Mouse (Mus musculus): ENCODE measurements at regions not wholly inside any gene's neighbourhood (a gene's known extent, or its start where the extent isn't known, plus 50 kb on each side); places are given as distances from the start of the nearest gene placed in this dataset.

DNA sequence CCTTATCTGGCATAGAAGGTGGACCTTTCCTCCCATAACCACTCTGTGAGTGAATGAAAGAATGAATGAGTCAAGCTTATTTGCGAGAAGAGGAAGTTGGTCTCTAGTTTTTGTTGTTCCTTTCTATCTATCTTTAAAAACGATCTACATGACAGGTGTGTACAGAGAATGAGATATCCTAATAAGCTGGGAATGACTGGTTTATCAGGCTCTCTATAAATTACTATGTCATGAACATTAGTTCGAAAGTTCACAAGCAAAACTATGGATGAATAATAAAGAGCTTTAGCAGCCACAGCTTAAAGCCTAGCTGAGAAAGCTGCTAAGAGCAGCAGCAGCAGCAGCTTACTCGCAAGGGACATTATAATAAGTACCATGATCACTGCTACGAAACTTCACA, 165.8 kb upstream of the Rnf32 start:
- no peaks in the 10 kb centered on the region for H3K27me3 ChIP-seq (ENCODE audit: insufficient read depth, poor library complexity, severe bottlenecking)
- WGBS = 87% methylated on average over 5 of the region's 5 CpGs
- H3K4me1 ChIP-seq (replicated peaks) = no peaks in the 10 kb centered on the region; the same call in 1 of the 2 replicates
- DNase-seq (ENCODE audit: low spot score) = no peak
- no peaks in the 10 kb centered on the region for H3K9me3 ChIP-seq
- H3K4me3 ChIP-seq = no peak overlapping the region
- no peaks in the 10 kb centered on the region for H3K36me3 ChIP-seq
- H3K27ac ChIP-seq = no peak overlapping the region

DNA sequence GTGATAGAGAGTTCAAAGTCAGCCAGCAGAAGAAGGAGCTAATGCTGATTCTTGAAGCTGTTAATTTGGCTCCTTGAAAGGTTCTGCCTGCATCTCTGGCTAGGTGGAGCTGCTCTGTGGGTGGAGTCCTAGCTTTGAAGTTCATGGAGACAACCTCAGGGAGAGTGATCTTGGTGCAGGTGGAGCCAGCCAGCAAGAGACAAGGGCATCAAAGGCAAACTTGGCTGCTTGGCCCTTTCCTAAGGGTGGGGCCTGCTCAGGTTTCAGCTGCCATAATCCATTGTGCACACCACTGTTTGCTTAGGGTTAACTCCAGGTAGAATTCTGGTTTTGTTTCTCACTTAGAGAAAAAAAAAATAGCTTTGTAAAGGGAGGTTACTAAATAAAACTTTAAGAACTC, 170.7 kb upstream of the Rnf32 start:
- H3K36me3 ChIP-seq = no peaks in the 10 kb centered on the region

DNA sequence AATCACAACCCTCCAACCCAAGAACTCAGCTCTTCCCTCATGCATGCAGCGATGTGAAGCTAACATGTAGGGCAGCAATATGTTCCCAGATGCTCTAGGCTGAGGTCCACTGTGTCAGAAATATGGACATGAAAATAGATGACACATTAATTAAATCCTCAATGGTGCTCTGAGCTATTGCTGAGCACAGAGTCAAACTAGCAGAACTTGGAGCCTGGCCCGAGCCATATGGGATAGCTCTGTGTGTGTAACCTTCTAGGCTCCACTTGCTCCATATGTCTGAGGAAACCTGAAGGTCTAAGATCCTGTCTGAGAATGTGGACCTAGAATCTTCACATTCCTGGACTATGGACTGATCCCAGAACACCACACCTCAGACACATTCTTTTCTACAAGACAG, 203.0 kb upstream of the Rnf32 start:
- Histone ChIP-seq H3K36me3 (no peaks in the 10 kb centered on the region), H3K9me3 (no peaks in the 10 kb centered on the region), H3K4me3 (no peak overlapping the region), H3K4me1 (replicated peaks) (no peaks in the 10 kb centered on the region), H3K27me3 (ENCODE audit: insufficient read depth, poor library complexity, severe bottlenecking) (no peaks in the 10 kb centered on the region), H3K27ac (no peak overlapping the region)
- DNase-seq (ENCODE audit: low spot score) = no peak
- 88% methylated on average over 2 of the region's 2 CpGs for WGBS

More for the DNA sequence above, 170.7 kb upstream of the Rnf32 start:
- Histone ChIP-seq H3K9me3 (no peaks in the 10 kb centered on the region), H3K4me1 (replicated peaks) (no peaks in the 10 kb centered on the region), H3K27ac (no peak overlapping the region), H3K27me3 (ENCODE audit: insufficient read depth, poor library complexity, severe bottlenecking) (no peaks in the 10 kb centered on the region), H3K4me3 (no peak overlapping the region)
- DNase-seq (ENCODE audit: low spot score) = no peak

DNA sequence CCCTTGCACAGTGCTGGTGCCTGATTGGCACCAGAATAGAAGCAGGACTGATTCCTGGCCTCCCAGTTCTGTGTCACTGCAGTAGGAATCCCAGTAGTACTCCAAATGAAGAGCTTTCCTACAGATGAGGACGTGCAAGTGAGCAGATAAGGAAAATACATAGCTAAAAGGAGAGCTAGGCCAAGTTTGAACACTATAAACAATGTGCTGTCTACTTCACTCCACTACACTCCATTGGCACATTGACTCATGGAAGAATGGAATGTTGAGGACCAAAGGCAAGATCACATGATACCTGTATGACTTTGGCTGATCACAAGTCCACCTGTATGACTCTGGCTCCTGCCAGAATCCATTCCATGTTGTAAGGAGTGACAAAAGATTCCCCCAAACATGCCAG, 215.9 kb upstream of the Rnf32 start:
- H3K4me1 ChIP-seq (replicated peaks) = no peaks in the 10 kb centered on the region
- H3K36me3 ChIP-seq = no peaks in the 10 kb centered on the region
- WGBS = 56% methylated on average over 1 of the region's 1 CpGs
- no peak overlapping the region for H3K27ac ChIP-seq
- no peak for DNase-seq (ENCODE audit: low spot score)
- H3K9me3 ChIP-seq = no peaks in the 10 kb centered on the region
- no peaks in the 10 kb centered on the region for H3K27me3 ChIP-seq (ENCODE audit: insufficient read depth, poor library complexity, severe bottlenecking)
- no peak overlapping the region for H3K4me3 ChIP-seq

DNA sequence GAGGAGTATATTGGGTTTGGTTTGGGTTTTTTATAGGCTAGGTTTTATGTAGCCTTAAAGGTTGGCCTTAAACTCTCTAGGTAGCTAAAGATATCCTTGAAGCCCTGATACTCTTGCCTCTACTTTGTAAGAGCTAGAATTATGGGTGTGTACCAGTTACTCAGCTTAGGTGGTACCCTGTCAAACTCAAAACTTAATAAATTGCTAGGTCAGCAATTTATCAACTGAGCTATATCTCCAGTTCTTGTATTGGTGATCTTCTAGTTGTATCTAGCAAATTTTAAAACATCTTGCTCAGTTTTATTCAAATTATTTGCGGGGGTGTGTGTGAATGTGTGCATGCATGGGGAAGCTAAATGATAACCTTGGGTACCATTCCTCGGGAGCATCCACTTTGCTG, 225.4 kb upstream of the Rnf32 start:
- no peaks in the 10 kb centered on the region; the same call in 1 of the 2 replicates for H3K4me1 ChIP-seq (replicated peaks)
- H3K27me3 ChIP-seq (ENCODE audit: insufficient read depth, poor library complexity, severe bottlenecking) = no peaks in the 10 kb centered on the region
- no peak for DNase-seq (ENCODE audit: low spot score)
- no peak overlapping the region for H3K27ac ChIP-seq
- H3K4me3 ChIP-seq = no peak overlapping the region
- H3K36me3 ChIP-seq = no peaks in the 10 kb centered on the region
- H3K9me3 ChIP-seq = no peaks in the 10 kb centered on the region
- WGBS = 84% methylated on average over 2 of the region's 2 CpGs

DNA sequence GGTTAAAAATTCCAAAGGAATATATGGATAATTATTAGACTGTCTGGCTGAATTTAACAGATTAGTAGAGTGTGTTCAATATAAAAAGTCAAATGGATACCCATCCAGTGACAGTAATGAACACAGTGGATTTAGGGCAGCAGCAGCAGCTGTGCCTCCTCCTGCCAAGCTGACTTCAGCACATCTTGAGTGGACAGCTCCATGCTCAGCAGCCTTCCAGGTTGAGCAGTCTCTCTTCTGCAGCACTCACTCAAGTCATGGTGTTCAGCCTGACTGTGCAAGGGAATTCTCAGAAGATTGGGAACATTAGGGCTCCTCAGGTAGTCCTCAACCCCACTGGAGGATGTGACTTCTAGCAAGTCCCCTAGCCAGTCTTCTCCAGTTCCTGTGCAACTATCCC, 240.8 kb upstream of the Rnf32 start:
- peak; percentile 29 for DNase-seq (ENCODE audit: low spot score)

GRCm38 (mm10) chr5:28947465-28947864, 248.3 kb upstream of the Rnf32 start:
- H3K27me3 ChIP-seq (ENCODE audit: insufficient read depth, poor library complexity, severe bottlenecking) = no peaks in the 10 kb centered on the region
- no peaks in the 10 kb centered on the region for H3K36me3 ChIP-seq
- WGBS = 56% methylated on average over 4 of the region's 4 CpGs
- no peak overlapping the region for H3K4me3 ChIP-seq
- H3K27ac ChIP-seq = no peak overlapping the region
- no peaks in the 10 kb centered on the region for H3K9me3 ChIP-seq
- H3K4me1 ChIP-seq (replicated peaks) = no peaks in the 10 kb centered on the region
- DNase-seq (ENCODE audit: low spot score) = no peak

More for the DNA sequence above, 240.8 kb upstream of the Rnf32 start:
- no peaks in the 10 kb centered on the region for H3K36me3 ChIP-seq
- H3K27ac ChIP-seq = no peak overlapping the region
- no peaks in the 10 kb centered on the region for H3K4me1 ChIP-seq (replicated peaks)
- H3K9me3 ChIP-seq = no peaks in the 10 kb centered on the region
- no peak overlapping the region for H3K4me3 ChIP-seq
- no peaks in the 10 kb centered on the region for H3K27me3 ChIP-seq (ENCODE audit: insufficient read depth, poor library complexity, severe bottlenecking)

GRCm38 (mm10) chr5:28943571-28944316, 252.0 kb upstream of the Rnf32 start:
- no peaks in the 10 kb centered on the region for H3K36me3 ChIP-seq
- 82% methylated on average over 13 of the region's 13 CpGs for WGBS
- DNase-seq (ENCODE audit: low spot score) = no peak
- no peak overlapping the region for H3K4me3 ChIP-seq
- H3K27me3 ChIP-seq (ENCODE audit: insufficient read depth, poor library complexity, severe bottlenecking) = no peaks in the 10 kb centered on the region
- no peaks in the 10 kb centered on the region for H3K4me1 ChIP-seq (replicated peaks)
- H3K27ac ChIP-seq = no peak overlapping the region
- no peaks in the 10 kb centered on the region for H3K9me3 ChIP-seq

DNA sequence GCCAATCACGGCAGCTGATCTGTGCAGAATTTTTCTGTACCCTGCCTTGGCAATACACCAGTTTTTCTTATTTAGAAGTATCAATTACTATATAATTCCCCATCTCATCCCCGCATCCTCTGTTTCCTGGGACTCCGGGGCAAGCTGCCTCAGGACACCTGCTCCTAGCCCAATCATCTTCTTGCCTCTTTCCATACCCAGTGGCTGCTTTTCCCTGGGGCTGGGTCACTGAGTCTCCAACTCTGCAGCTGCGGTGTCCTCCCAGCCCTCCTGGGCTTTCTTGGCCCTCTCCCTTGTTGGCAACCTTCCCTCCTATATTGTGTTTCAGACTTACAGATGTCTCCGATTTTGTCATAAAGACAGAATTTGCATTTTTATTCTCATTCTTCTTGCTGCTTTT, 254.8 kb upstream of the Rnf32 start:
- 85% methylated on average over 5 of the region's 5 CpGs for WGBS

DNA sequence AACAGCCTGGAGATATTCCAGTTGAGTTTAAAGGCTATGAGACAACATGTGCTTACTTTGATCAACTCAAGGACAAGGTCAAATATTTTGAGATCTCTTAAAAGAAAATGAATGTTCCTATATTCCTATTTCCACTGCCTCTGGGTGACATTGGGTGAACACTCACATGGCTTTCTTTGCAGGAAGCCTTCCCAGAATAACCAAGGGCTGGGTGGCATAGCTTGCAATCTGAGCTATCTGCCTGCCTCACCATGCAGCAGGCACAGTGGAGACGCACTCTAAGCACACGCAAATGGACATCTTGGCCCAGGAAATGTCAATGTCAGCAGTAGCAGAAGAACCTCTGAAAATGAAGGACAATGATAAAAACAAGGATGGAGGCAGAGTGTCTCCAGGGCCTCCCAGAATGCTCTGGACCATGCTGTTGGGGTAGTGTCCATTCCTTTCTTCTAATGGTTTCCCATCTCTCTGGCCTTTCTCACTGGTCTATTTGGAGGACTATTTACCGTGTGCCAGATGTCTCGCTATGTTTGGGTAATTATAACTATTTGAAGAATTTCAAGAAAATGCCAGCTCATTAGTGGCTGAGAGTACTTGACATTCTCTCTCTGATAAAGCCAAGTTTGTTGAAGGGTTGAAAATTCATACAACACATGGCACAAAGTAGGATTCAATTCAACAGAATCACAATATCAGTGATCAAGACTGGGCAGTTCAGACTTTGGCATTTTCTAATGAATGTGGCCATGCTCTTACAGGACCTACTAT, 276.3 kb upstream of the Rnf32 start:
- H3K27ac ChIP-seq = no peak overlapping the region
- no peaks in the 10 kb centered on the region for H3K9me3 ChIP-seq
- no peaks in the 10 kb centered on the region for H3K36me3 ChIP-seq
- no peak overlapping the region for H3K4me3 ChIP-seq
- H3K4me1 ChIP-seq (replicated peaks) = no peaks in the 10 kb centered on the region
- no peaks in the 10 kb centered on the region for H3K27me3 ChIP-seq (ENCODE audit: insufficient read depth, poor library complexity, severe bottlenecking)
- DNase-seq (ENCODE audit: low spot score) = no peak
- WGBS = 88% methylated on average over 4 of the region's 4 CpGs

More for the DNA sequence above, 254.8 kb upstream of the Rnf32 start:
- no peak overlapping the region for H3K4me3 ChIP-seq
- DNase-seq (ENCODE audit: low spot score) = no peak
- no peaks in the 10 kb centered on the region for H3K4me1 ChIP-seq (replicated peaks)
- no peaks in the 10 kb centered on the region for H3K9me3 ChIP-seq
- H3K36me3 ChIP-seq = no peaks in the 10 kb centered on the region
- H3K27me3 ChIP-seq (ENCODE audit: insufficient read depth, poor library complexity, severe bottlenecking) = no peaks in the 10 kb centered on the region
- no peak overlapping the region for H3K27ac ChIP-seq

- WGBS = 54% methylated on average over 4 of the region's 4 CpGs
- no peaks in the 10 kb centered on the region for H3K9me3 ChIP-seq
- peaks cover 11% of the 10 kb centered on the region for H3K4me1 ChIP-seq (replicated peaks)
- no peaks in the 10 kb centered on the region for H3K36me3 ChIP-seq
- no peaks in the 10 kb centered on the region for H3K27me3 ChIP-seq (ENCODE audit: insufficient read depth, poor library complexity, severe bottlenecking)
- DNase-seq (ENCODE audit: low spot score) = no peak
- no peak overlapping the region for H3K4me3 ChIP-seq
- no peak overlapping the region for H3K27ac ChIP-seq
These were observed 291.3 kb upstream of the Rnf32 start for GRCm38 (mm10) chr5:28904500-28904899.

GRCm38 (mm10) chr5:28903805-28904320, 291.9 kb upstream of the Rnf32 start:
- Histone ChIP-seq H3K9me3 (no peaks in the 10 kb centered on the region), H3K36me3 (no peaks in the 10 kb centered on the region), H3K27ac (peak overlapping the region; percentile 64; the same call in 1 of the 2 replicates), H3K27me3 (ENCODE audit: insufficient read depth, poor library complexity, severe bottlenecking) (no peaks in the 10 kb centered on the region), H3K4me3 (no peak overlapping the region), H3K4me1 (replicated peaks) (peaks cover 11% of the 10 kb centered on the region)
- DNase-seq (ENCODE audit: low spot score) = peak; percentile 6
- WGBS = 27% methylated on average over 3 of the region's 3 CpGs

- WGBS = 63% methylated on average over 10 of the region's 10 CpGs
- Histone ChIP-seq H3K36me3 (no peaks in the 10 kb centered on the region), H3K9me3 (no peaks in the 10 kb centered on the region), H3K4me3 (no peak overlapping the region), H3K4me1 (replicated peaks) (peaks cover 7% of the 10 kb centered on the region), H3K27ac (no peak overlapping the region), H3K27me3 (ENCODE audit: insufficient read depth, poor library complexity, severe bottlenecking) (no peaks in the 10 kb centered on the region)
- no peak for DNase-seq (ENCODE audit: low spot score)
These were observed 303.0 kb upstream of the Rnf32 start for GRCm38 (mm10) chr5:28892703-28893249.
